Mouse (Mus musculus): Measurements from ENCODE around the gene Rp9. TPM values are rescaled to one million over a fixed set of nuclear protein-coding genes. Genes with fewer than 3 reads are reported as not detected.
"Not testable (repeated sequence)": the region's sequence is repeated elsewhere in the genome, so short reads cannot be mapped to it uniquely, and the experiment has no call there.

The Rp9 gene
- polyA plus RNA-seq, 1 experiment from 2014 or later = 43.9 TPM

DNA sequence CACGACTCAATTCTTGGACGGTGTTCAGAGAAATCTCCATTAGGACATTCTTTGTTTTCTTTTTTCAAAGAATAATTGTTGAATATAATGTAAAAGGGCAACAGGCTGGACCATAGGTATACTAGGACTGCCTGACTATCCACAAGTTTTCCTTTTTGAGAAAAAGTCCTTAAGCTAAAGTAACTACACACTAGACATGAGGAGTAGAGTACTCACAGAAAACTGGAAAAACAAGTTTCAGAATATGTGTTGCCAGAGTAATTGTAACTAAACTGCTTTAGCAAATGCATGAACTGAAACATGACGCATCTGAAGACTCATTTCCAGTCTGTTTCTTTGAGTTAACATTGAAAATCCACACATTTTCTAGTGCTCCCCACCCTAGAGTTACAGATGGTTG lies 64.1 kb downstream of the Rp9 start:
- Histone ChIP-seq H3K36me3 (replicated peaks) (no peaks in the 10 kb centered on the region), H3K27me3 (ENCODE audit: poor library complexity, severe bottlenecking) (no peaks in the 10 kb centered on the region), H3K4me3 (no peak overlapping the region), H3K9me3 (no peaks in the 10 kb centered on the region), H3K27ac (no peak overlapping the region), H3K4me1 (no peaks in the 10 kb centered on the region)
- WGBS = 85% methylated on average over 3 of the region's 3 CpGs
- no peak for DNase-seq (ENCODE audit: extremely low spot score, low spot score)

DNA sequence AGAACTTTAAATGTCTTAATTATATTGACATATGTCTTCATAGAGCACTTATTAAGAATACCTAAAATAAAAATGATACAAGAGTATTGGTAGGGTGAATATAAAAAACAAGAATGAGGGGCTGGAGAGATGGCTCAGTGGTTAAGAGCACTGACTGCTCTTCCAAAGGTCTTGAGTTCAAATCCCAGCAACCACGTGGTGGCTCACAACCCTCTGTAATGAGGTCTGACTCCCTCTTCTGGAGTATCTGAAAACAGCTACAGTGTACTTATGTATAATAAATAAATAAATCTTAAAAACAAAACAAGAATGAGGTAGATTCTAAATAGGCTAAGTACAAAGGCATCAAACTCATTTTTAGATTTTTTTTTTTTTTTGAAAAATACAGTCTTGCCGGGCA lies 66.0 kb downstream of the Rp9 start:
- not testable (repeated sequence) for H3K36me3 ChIP-seq (replicated peaks); H3K9me3 ChIP-seq; H3K4me1 ChIP-seq; H3K27ac ChIP-seq; DNase-seq (ENCODE audit: extremely low spot score, low spot score); H3K4me3 ChIP-seq; H3K27me3 ChIP-seq (ENCODE audit: poor library complexity, severe bottlenecking)
- WGBS = 69% methylated on average over 2 of the region's 2 CpGs

DNA sequence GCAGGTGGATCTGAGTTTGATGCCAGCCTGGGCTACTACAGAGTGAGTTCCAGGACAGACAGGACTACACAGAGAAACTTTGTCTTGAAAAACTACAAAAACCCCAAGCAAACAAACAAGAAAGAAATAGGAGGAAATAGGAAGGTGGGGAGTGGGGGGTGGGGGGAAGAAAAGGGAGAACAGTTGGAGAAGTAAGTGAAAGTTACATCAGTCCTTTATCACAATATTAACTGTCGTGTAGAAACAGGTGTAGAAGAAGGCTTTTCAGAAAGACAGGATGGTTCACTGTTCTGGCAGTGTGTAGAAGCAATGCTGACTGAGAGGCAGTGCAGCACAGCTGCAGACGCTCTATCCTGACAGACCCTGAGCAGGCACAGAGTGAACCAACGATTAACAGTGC lies 66.6 kb downstream of the Rp9 start:
- no peak for DNase-seq (ENCODE audit: extremely low spot score, low spot score)
- Histone ChIP-seq H3K4me3 (no peak overlapping the region), H3K36me3 (replicated peaks) (no peaks in the 10 kb centered on the region), H3K27ac (no peak overlapping the region), H3K4me1 (no peaks in the 10 kb centered on the region), H3K9me3 (no peaks in the 10 kb centered on the region), H3K27me3 (ENCODE audit: poor library complexity, severe bottlenecking) (no peaks in the 10 kb centered on the region)
- 85% methylated on average over 3 of the region's 3 CpGs for WGBS

DNA sequence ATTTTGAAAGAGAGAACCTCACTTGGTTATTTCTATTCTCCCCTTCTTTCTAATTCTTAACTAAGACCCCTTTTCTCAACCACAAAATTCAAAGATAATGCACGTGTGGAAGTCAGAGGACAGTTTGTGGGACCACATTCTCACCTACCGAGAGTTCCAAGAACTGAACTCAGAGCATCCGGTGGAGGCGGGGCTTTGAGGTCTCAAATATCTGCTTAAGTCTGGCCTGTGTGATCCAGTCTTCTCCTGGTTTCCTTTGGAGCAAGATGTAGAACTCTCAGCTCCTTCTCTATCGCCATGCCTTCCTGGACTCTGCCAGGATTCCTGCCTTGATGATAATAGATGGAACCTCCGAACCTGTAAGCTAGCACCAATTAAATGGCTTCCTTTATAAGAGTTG lies 67.5 kb downstream of the Rp9 start:
- no peak for DNase-seq (ENCODE audit: extremely low spot score, low spot score)
- Histone ChIP-seq H3K27ac (no peak overlapping the region), H3K27me3 (ENCODE audit: poor library complexity, severe bottlenecking) (no peaks in the 10 kb centered on the region), H3K4me3 (no peak overlapping the region), H3K4me1 (no peaks in the 10 kb centered on the region), H3K36me3 (replicated peaks) (no peaks in the 10 kb centered on the region), H3K9me3 (no peaks in the 10 kb centered on the region)
- WGBS = 83% methylated on average over 6 of the region's 6 CpGs

DNA sequence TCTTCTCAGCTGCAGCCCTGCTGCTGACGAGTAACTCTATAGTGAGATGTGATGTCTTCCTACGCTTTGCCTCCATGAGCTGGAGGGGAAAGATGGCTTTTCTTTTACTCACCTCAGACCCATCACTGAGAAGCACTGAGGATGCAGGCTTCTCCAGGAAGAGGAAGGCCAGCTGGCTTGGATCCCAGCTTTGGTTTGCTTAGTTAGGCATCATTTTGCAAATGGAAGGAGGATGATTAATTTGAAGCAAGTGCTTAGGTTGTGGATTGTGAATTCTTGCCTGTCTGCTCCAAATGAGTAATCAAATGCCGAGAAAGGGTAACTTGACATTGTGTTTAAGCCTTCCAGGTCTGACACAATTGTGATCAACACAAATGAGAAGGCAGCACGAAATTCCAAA lies 70.5 kb downstream of the Rp9 start:
- 80% methylated on average over 4 of the region's 4 CpGs for WGBS
- H3K36me3 ChIP-seq (replicated peaks) = no peaks in the 10 kb centered on the region
- DNase-seq (ENCODE audit: extremely low spot score, low spot score) = no peak
- no peaks in the 10 kb centered on the region for H3K27me3 ChIP-seq (ENCODE audit: poor library complexity, severe bottlenecking)
- H3K4me1 ChIP-seq = no peaks in the 10 kb centered on the region
- H3K27ac ChIP-seq = no peak overlapping the region
- H3K4me3 ChIP-seq = no peak overlapping the region
- no peaks in the 10 kb centered on the region for H3K9me3 ChIP-seq

DNA sequence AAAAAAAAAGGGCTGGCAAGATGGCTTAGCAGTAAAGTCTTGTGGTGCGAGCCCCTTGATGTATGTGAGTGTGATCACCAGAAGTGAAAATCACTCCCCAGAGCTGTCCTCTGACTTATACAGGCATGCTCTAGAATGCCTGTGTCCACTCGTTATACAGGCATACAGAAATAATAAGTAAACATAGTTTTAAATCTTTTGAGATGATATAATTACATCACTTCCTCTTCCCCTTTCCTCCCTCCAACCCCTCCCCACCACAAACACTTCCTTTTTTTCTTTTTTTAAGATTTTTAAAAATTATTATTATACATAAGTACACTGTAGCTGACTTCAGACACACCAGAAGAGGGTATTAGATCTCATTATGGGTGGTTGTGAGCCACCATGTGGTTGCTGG lies 74.8 kb downstream of the Rp9 start:
- H3K9me3 ChIP-seq = no peaks in the 10 kb centered on the region
- H3K36me3 ChIP-seq (replicated peaks) = no peaks in the 10 kb centered on the region
- 89% methylated on average over 2 of the region's 2 CpGs for WGBS
- no peak overlapping the region for H3K4me3 ChIP-seq
- DNase-seq (ENCODE audit: extremely low spot score, low spot score) = no peak
- H3K27ac ChIP-seq = no peak overlapping the region
- H3K4me1 ChIP-seq = peaks cover 3% of the 10 kb centered on the region
- H3K27me3 ChIP-seq (ENCODE audit: poor library complexity, severe bottlenecking) = no peaks in the 10 kb centered on the region

DNA sequence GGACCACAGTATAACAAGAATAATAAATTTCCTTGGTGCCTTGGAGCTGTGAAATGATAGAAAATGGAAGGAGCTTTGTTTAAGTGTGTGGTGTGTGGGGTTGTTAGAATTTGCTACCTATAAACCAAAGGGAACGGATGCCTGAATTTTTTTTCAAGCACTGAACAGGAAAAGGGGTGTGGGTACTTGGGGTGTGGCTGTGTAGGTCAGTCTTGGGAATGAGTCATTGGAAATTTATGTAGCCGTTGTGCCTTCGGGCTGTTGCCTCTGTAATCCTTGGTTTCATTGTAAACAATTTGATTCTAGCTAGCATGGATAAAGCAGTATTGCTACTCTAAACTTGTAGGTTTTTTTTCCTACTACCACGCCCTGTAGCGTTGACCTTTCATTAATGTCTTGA lies 79.2 kb downstream of the Rp9 start:
- Histone ChIP-seq H3K4me1 (peaks cover 27% of the 10 kb centered on the region), H3K36me3 (replicated peaks) (peaks cover 7% of the 10 kb centered on the region), H3K27ac (no peak overlapping the region), H3K4me3 (no peak overlapping the region), H3K9me3 (no peaks in the 10 kb centered on the region), H3K27me3 (ENCODE audit: poor library complexity, severe bottlenecking) (no peaks in the 10 kb centered on the region)
- DNase-seq (ENCODE audit: extremely low spot score, low spot score) = no peak
- WGBS = 91% methylated on average over 5 of the region's 5 CpGs

DNA sequence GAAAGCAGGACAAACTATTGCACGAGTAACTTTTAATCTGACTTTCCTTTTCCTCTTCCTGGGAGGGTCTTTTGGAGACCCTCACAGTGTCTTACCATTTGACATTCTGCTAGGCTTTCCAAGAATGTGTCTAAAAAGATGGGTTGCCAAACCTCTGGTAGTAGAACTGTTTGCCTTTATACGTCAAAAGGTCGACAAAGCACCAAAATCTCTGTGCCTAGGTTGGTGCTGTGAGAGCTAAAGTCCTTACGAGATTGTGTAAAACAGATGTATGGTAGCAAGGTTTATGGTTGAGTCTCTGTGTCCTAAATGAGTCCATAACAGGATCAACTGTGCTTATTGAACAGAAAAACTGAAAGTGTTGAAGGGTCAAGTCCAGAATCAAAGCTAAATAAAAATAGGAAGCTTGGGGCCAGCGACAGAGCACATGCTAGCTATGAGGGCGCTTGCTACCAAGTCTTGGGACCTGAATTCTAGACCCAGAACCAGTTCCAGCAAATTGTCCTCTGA lies 79.8 kb downstream of the Rp9 start:
- H3K9me3 ChIP-seq = no peaks in the 10 kb centered on the region
- H3K27me3 ChIP-seq (ENCODE audit: poor library complexity, severe bottlenecking) = no peaks in the 10 kb centered on the region
- peak overlapping the region; percentile 94 for H3K27ac ChIP-seq
- peaks cover 27% of the 10 kb centered on the region for H3K4me1 ChIP-seq
- H3K36me3 ChIP-seq (replicated peaks) = peaks cover 13% of the 10 kb centered on the region
- H3K4me3 ChIP-seq = peak overlapping the region; percentile 66
- WGBS = 68% methylated on average over 6 of the region's 6 CpGs
- DNase-seq (ENCODE audit: extremely low spot score, low spot score) = no peak

DNA sequence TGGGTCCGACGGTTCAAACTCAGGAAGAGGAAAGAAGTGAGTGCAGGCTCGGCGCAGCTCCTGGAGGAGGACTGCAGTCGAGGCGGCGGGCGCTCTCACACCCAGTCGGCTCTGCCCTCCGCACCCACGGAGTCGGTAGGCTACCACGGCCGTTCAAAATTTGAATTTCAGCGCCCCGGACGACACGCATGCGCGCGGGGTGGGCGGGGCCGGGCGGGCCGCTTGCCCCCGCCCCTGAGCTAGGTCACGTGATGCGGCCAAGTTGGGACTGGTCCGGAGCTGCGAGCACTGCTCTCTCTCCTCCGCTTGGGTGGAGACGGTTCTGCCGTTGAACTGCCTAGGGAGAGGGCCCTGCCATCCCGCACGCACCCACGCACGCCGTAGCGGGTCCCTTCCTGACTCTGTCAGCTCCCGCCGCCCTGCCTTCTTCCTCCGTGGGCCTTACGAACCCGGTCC lies 80.5 kb downstream of the Rp9 start, which contains the start of gene Anln:
Anln (minus strand) TSS at position 168 of the 456 bp plus-strand sequence.
- Histone ChIP-seq H3K9me3 (no peaks in the 10 kb centered on the region), H3K27ac (peak within 1 kb of the TSS; percentile 94), H3K4me3 (peak within 1 kb of the TSS; percentile 66), H3K4me1 (peaks cover 27% of the 10 kb centered on the region), H3K36me3 (replicated peaks) (peaks cover 17% of the 10 kb centered on the region), H3K27me3 (ENCODE audit: poor library complexity, severe bottlenecking) (no peaks in the 10 kb centered on the region)
- under 1% methylated on average over 32 of the region's 44 CpGs for whole genome bisulfite sequencing
- DNase-seq (ENCODE audit: extremely low spot score, low spot score) = peak; percentile 95

DNA sequence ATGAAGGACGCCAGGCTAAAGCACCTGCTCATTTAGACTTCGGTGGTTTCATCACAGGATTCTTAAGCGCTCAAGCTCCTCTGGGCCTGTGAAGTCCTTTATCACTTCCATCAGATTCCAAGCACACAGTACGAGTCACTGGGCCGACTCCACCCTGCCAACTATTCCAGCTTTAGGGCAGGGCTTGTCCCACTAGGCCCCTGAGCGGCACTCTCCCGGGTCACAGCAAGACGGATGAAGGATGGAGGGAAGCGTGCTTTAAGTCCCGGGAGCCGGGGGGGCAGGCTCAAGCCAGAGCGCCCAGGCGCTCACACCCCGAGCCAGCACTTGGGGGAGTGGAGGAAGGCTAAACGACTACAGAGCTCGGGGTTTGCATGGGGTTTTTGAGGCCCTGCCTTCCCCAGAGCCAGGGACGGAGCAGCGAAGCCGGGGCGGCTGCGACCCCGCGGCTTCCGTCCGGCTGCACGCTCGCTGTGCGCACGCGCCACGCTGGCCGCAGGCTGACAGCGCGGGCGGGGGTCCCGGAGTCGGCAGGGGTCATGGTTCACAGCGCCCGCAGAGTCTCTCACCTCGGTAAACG lies 81.1 kb downstream of the Rp9 start:
- H3K9me3 ChIP-seq = no peaks in the 10 kb centered on the region
- WGBS = under 1% methylated on average over 41 of the region's 41 CpGs
- H3K27me3 ChIP-seq (ENCODE audit: poor library complexity, severe bottlenecking) = no peaks in the 10 kb centered on the region
- DNase-seq (ENCODE audit: extremely low spot score, low spot score) = no peak
- peaks cover 27% of the 10 kb centered on the region for H3K4me1 ChIP-seq
- H3K36me3 ChIP-seq (replicated peaks) = peaks cover 22% of the 10 kb centered on the region
- peak overlapping the region; percentile 94 for H3K27ac ChIP-seq
- H3K4me3 ChIP-seq = peak overlapping the region; percentile 66

DNA sequence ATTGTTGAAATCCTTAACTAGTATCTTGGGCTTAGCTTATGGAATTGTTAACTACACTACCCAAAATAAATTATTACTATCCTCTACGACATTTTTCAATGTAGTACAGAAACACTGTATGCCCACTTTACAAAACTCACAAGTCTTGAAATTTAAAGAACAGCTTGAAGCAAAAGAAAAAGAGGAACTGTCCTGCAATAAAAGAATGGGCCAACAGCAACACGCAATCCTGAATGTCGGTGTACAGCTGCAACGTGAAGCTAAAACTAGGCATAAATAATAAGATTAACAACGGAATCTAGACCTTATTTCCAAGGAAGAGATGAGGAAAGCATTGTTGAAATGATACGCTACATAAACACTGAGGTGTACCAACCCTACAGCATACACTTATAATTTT lies 81.6 kb downstream of the Rp9 start:
- peak overlapping the region; percentile 66 for H3K4me3 ChIP-seq

DNA sequence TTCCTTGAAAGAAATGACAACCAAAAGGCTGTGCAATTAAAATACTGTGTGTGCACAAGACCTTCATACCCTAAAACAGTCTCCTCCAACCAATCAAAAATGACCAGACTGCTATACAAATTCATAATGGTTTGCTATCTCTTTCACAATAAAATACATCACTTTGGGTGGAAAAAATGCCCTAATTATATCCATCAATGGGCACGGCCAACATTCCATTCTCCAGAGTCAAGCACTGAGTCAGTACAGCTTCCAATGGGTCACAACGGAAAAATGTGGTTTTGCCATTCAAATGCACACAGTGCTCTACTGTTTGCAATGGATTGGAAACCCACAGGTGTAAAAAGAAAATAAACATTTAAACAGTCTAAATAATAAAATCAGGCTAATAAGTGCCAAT lies 83.7 kb downstream of the Rp9 start:
- no peak for DNase-seq (ENCODE audit: extremely low spot score, low spot score)
- Histone ChIP-seq H3K9me3 (no peaks in the 10 kb centered on the region), H3K36me3 (replicated peaks) (peaks cover 48% of the 10 kb centered on the region), H3K27me3 (ENCODE audit: poor library complexity, severe bottlenecking) (no peaks in the 10 kb centered on the region), H3K4me3 (no peak overlapping the region), H3K4me1 (peaks cover 27% of the 10 kb centered on the region), H3K27ac (no peak overlapping the region)
- WGBS = 87% methylated on average over 2 of the region's 2 CpGs

More for the DNA sequence above, 81.6 kb downstream of the Rp9 start:
- H3K27me3 ChIP-seq (ENCODE audit: poor library complexity, severe bottlenecking) = no peaks in the 10 kb centered on the region
- DNase-seq (ENCODE audit: extremely low spot score, low spot score) = no peak
- H3K36me3 ChIP-seq (replicated peaks) = peaks cover 28% of the 10 kb centered on the region
- WGBS = 26% methylated on average over 6 of the region's 6 CpGs
- peak overlapping the region; percentile 94 for H3K27ac ChIP-seq
- peaks cover 27% of the 10 kb centered on the region for H3K4me1 ChIP-seq
- no peaks in the 10 kb centered on the region for H3K9me3 ChIP-seq

DNA sequence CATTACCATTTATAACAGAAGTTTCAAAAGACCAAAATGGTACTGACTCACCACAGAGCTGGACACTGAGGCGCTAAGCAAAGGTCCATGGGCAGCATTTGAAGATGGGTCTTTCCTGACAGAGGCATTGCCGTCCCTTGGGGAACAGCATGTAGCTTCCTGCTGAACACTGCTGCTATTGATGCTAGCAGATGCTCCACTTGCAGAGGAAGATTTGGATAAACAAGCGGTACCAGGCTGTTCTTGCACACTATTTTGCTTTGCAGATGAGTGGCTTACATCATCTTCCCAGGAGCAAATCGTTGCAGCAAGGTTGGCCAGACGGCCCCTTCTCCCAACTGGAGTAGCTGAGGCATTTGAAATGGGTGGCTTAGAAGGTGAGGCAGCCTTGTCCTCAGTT lies 93.5 kb downstream of the Rp9 start:
- Histone ChIP-seq H3K4me1 (no peaks in the 10 kb centered on the region), H3K27me3 (ENCODE audit: poor library complexity, severe bottlenecking) (no peaks in the 10 kb centered on the region), H3K9me3 (peaks cover 4% of the 10 kb centered on the region; the same call in 1 of the 2 replicates), H3K27ac (no peak overlapping the region), H3K36me3 (replicated peaks) (peaks cover 95% of the 10 kb centered on the region), H3K4me3 (no peak overlapping the region)
- 88% methylated on average over 5 of the region's 5 CpGs for WGBS
- DNase-seq (ENCODE audit: extremely low spot score, low spot score) = no peak

DNA sequence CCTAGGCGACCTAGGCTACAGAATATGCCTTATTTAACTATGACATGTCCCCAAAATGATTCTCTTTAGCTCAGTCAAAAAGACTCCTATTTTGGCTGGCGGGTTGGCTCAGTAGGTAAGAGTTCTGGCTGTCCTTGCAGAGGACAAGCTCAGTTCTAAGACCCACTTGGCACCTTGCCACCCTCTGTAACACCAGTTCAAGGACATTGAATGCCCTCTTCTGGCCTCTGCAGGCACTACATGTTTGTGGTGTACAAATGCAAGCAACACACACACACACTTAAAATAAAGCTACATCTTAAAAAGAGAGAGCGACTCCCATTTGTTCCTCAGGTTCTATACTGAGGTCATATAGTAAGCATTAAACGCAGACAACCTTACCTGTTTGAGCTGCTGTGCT lies 96.8 kb downstream of the Rp9 start:
- Histone ChIP-seq H3K27me3 (ENCODE audit: poor library complexity, severe bottlenecking) (no peaks in the 10 kb centered on the region), H3K4me1 (no peaks in the 10 kb centered on the region), H3K27ac (no peak overlapping the region), H3K9me3 (no peaks in the 10 kb centered on the region), H3K4me3 (no peak overlapping the region), H3K36me3 (replicated peaks) (peaks cover 95% of the 10 kb centered on the region)
- no peak for DNase-seq (ENCODE audit: extremely low spot score, low spot score)
- WGBS = 96% methylated on average over 4 of the region's 4 CpGs

Data from forebrain, embryonic 10.5 days (tissue).